Mouse (Mus musculus) layer of hippocampus, postnatal 36 days (tissue): ENCODE data around the gene Hadhb. TPM values are rescaled to one million over a fixed set of nuclear protein-coding genes. Genes with fewer than 3 reads are reported as not detected.

Experiments used
- DNase-seq, 2 experiments: peaks; one replicate each; pipeline ENCODE4 v3.0.0; 2022
- total RNA-seq, 2 experiments: library from RNA; stranded (reverse); gene quantifications; 2 replicates each; pipeline ENCODE4 v1.2.3; 2021

The Hadhb gene
- total RNA-seq = 10 to 100 TPM; 91.7 to 93.3 TPM

DNA sequence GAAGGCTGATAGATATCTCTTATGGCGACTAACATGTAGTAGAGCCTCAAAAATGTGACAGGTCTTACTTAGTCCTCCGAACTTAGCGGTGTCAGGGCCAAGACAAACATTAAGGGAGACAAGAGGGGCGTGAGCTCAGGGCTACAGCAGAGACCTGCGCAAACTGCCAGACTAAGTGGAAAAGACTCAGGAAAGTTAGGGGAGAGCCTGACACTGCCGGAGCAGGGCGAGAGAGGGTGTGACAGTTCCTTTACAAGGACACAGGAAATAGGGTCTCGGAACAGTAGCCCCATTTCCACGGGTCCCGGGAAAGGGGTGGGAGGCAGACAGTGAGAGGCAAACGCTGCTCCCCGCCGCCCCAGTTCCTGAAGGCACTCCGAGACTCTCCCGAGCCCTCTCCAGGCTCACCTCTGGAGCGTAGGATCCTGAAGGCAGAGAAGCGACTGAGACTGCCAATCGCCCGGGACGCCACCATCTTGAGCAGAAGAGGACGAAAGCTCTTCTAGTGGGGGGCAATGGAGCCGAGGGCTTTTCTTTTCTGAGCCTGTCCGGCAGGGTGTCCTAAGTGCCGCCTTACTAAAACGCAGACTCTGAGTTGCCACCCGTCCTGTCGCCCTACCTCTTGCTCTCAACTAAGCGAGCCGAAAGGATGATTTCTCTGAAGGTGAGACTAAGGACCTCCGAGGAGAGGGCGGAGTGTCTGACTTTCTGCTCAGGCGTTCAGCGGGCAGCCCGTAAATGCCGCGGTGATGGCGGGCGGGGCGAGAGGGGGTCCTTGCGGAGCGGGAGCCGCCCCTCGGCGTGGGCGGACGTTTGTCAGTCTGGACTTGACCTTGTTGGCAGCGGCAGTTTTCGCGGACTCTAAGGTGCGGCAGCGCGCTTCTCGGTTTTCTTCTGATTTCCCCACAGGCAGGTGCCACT, at the start of gene Hadhb, which contains the start of gene Hadha:
TSS of gene Hadhb (plus strand) at position 775 of the 921 bp plus-strand sequence.
TSS of gene Hadha (minus strand) at position 689 of the 921 bp plus-strand sequence.
- peak; percentile 91 to 93 for DNase-seq

GRCm38 (mm10) chr5:30105668-30106300, 49.3 kb upstream of the Hadhb start, which contains the start of gene 3110082J24Rik:
Gene 3110082J24Rik (minus strand): TSS chr5:30106086.
- no peak for DNase-seq

DNA sequence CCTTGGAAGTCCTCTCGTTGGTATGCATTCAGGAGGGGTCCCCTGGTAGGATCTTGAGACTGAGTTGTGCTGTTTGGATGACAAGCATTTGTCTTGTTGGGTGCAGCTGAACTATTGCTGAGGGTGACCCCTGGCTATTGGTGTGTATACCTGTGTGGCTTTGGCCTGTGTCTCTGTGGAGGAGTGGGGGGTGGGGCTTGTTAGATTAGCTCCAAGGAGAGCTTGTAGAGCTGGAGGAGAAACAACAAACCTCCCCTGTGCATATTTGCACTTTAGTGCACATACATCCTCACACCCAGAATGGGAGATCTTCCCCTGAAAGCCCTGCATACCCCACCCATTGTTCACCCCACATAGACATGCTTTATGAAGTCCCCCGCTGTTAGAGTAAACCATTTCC, 48.3 kb upstream of the Hadhb start:
- no peak for DNase-seq

DNA sequence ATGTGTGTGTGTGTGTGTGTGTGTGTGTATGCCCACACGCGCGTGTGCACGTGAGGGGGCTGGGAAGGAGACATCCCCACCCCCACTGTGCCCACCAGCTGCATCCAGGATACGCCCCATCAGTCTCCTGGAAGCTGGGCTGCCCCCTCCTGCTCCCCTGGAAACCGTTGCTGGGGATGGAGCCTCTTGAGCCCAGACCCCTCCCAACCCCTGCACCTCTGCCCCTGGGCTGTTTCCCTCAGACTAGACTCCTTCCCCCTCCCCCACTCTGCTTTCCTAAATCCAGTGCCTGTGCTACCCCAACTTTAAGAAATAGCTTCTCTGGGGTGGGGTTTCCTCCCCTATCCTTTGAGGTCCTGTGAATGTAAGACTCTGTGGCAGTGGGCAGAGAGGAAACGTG, 47.9 kb upstream of the Hadhb start:
- no peak for DNase-seq

DNA sequence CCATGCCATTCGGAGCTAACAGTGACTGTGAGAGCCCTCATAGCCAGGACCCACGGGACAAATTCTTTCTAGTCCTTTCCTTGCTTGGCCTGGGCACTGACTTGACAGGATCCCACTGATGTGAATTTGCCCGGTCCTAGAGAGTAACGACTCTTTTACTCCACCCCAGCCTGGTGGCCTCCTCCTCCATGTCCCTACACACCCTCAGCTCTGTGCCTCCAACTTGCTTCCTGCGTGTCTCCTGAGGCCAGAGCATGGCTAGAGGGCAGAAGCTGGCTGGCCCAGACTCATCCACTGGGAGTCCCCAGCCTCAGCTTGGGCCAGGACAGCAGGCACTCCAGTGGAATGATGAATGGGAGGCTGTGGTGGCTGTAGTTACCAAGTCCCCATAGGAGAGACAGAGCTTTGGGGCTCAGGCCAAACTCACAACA, 47.4 kb upstream of the Hadhb start:
- DNase-seq = no peak

DNA sequence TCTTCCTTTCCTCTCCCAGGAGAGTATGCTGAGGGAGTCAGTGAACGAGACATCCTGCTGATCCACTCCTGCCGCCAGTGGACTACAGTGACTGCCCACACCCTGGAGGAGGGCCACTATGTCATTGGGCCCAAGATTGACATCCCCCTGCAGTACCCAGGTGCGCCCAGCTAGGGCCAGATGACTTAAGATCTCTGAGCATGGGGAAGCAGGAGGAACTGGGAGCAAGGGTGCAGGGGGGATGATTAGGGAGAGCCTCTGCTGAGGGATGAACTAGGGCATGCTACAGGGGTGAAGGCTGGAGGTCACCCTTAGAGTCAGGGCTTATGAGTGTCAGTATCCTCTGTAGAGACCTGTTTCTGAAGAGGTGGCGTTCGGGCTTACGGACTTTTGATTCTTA, 46.8 kb upstream of the Hadhb start:
- no peak for DNase-seq

GRCm38 (mm10) chr5:30109899-30110298, 45.1 kb upstream of the Hadhb start:
- no peak for DNase-seq

DNA sequence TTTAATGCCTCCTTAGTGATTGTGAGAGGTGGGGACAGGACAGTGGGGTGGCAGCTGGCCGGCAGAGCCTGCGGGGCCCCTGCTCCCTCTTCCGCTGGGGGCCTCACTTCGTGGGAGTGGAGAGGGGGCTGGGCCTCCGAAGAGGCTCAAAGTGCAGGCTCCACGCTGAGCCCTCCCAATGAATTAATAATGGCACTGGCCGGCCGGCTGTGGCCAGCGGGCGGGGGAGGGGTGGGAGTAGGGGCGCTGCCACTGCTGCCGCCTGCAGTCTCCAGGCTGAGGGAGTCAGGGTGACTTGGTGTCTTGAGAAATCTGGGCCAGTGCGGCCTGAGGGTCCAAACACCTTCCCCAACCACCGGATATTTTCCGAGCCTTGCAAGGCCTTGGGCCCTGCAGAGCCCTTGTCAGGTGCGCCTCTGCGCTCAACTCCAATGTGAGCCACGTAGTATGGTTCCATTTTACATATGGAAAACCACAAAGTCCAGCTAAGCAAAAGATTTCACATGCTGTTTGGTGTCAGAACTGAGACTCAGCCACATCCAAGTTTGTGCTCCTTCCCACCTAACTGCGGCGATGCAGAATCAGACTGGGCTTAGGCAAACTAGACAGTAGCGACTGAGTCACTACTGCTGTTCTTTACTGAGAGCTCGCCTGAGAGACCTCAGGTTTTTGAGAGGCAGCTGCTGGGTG, 44.5 kb upstream of the Hadhb start:
- no peak for DNase-seq

DNA sequence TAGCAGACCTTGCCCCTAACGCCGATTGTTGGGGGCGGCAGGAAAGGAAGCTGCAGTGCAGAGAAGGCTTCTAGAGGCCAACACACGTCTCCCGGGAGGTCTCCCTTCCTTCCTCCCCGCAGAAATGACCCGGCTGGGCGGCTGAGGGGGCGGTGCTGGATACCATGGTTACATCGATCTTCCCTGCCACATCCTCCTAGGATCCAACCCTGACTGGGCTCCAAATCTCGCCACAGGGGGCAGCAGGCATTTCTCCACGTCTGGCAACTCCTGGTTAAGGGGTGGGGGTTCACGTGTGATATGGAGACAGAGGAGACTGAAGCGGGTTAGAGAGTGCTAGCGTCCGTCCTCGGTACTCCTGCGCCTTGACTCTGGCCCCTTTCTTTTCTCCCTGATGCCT, 43.9 kb upstream of the Hadhb start:
- peak in 1 of 2 experiments; percentile 29 for DNase-seq

GRCm38 (mm10) chr5:30111771-30112170, 43.3 kb upstream of the Hadhb start:
- no peak for DNase-seq

DNA sequence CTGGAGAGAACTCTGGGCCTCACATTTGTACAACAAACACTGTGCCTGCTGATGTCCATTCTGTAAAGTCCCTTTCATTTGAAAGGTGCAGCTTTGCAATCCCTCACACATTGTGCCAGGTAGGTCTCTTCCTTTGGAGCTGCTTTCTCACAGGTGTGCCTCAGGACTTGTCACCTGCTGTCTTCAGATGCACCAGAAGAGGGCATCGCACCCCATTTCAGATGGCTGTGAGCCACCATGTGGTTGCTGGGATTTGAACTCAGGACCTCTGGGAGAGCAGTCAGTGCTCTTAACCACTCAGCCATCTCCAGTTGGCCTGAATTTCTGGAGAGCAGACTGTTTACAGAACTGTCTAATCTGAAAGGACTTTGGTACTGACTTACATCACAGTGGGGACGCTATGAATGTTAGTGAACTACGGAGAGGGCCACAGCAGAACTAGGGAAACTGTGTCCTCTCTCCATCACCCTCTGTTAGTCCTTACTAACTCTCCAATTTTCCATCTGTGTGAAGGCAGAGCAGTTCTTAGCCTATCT, 42.4 kb upstream of the Hadhb start:
- DNase-seq = no peak

- DNase-seq = peak; percentile 53 to 66
Observed at GRCm38 (mm10) chr5:30113881-30114760, 40.9 kb upstream of the Hadhb start.

DNA sequence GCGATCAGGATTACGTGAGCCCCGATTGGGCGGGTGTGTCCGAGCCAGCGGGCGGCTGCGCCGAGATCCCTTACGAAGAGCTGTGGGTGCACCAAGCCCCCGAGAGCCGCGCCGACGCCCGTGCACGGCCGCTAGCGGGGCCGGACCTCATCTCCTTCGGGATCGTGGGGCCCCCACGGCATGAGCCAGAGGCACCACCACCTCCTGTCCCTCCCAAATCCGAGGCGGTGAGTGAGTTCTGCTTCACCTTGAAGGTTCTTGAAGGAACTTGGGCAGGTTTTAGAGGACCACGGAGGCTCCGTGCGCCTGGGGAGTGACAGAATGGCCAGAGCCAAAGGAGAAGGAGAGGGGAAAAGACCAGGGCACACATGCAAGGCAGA, 40.3 kb upstream of the Hadhb start:
- no peak for DNase-seq

- no peak for DNase-seq
Observed at GRCm38 (mm10) chr5:30115718-30116117, 39.3 kb upstream of the Hadhb start.

DNA sequence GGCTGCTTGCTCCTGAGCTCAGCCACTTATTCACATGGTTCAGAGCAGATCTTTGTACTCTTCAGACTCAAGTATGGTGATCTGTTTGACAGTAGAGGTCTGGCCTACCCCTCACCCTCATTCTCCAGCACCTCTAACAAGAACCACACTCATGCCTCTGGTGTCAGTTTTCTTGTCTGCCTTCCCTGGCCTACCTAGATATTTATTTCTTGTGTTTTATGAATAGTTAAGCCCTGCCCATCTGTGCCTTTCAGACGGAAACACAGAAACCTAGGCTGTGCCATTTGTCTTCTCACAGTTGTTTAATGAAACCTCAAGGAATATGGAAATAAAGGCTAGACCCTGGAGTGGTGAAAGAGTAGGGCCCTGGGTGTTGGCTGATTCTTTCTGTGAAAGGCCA, 37.0 kb upstream of the Hadhb start:
- no peak for DNase-seq

DNA sequence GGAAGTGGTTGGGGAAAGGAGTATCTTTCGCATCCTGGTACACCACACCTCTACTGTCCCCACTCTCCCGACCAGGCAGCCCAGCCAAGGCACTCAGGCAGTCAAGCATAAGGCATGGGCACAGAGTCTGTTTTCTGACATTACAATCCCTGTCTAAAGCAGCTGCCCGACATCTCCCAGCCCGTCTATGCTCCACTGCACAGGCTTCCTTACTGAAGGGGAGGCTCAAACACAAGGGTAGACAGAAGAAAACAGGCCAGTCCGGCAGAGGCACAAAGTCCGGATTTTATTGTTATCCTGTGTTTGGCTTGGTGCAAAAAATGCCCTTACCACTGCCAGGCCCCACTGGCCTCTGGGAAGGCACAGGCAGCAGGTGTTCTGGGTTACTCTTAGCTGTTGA, 35.9 kb upstream of the Hadhb start:
- DNase-seq = no peak

GRCm38 (mm10) chr5:30120106-30120505, 34.9 kb upstream of the Hadhb start:
- DNase-seq = no peak

DNA sequence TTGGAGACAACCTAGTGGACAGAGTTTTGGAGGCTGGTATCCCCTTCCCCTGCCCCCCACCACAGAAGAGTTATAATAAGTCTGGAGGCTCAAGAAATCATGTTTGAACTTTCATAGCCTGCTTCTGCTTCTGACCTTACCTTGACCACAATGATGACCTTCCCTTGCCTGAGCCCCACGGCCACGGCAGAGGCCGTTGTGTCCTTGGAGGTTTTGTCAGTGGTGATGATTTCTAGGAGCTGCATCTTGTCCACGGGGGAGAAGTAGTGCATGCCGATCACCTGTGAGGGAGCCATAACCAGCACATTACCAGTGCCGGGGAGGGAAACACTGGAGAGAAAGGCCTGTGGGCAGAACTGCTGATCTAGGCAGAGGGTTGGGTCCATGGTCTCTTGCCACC, 32.6 kb upstream of the Hadhb start:
- no peak for DNase-seq

- no peak for DNase-seq
Observed at GRCm38 (mm10) chr5:30125587-30125986, 29.5 kb upstream of the Hadhb start.

- no peak for DNase-seq
Observed at GRCm38 (mm10) chr5:30126756-30127155, 28.3 kb upstream of the Hadhb start.

DNA sequence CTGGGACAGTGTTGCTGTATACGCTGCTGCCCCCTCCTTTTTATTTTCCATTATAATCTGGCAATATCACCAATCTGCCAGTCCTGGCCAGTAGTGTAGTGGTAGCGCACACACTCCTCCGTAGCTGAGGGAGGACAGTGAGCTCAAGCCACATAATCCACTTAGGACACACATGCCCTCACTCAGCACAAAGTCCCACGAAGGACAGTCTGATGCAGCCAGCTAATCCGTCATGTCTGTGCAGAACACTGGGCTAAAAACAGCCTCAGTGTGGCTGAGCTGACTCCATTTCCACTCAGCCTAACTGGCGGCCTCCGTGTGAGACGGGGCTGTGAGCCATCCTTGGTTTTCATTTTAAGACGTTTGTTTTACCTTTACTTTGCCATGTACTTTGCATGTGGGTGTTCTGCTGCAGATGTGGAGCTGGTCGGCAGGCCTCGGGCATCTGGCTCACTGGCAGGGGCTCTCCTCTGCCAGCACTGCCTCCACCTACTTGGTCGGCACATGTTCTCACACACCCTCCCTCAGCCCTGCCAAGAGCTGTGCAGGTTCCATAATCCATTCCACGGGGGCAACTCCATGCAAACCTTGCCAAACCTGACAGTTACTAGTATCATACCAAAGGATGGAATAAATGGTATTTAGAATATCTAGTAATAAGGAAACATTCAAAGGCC, 27.0 kb upstream of the Hadhb start:
- no peak for DNase-seq
